Mouse (Mus musculus) ES-E14 (cell line): Measurements from ENCODE around the gene Mpv17l2.

Experiments used
- HCFC1 ChIP-seq: IDR thresholded peaks from 2 replicates; pipeline ENCODE4 v1.6.1; 2012; ENCODE audit warnings: low read length, inconsistent platforms, borderline replicate concordance; ENCODE audit not compliant: insufficient read depth
- ZC3H11A ChIP-seq: IDR thresholded peaks from 2 replicates; pipeline ENCODE4 v1.6.1; 2012; ENCODE audit warnings: low read depth, mild to moderate bottlenecking, inconsistent platforms, low read length, borderline replicate concordance

GRCm38 (mm10) chr8:70768231-70768776 is 7.6 kb upstream of the Mpv17l2 start:
- TF ChIP-seq ZC3H11A (no peak), HCFC1 (no peak)
